In the genomic region with DNA sequence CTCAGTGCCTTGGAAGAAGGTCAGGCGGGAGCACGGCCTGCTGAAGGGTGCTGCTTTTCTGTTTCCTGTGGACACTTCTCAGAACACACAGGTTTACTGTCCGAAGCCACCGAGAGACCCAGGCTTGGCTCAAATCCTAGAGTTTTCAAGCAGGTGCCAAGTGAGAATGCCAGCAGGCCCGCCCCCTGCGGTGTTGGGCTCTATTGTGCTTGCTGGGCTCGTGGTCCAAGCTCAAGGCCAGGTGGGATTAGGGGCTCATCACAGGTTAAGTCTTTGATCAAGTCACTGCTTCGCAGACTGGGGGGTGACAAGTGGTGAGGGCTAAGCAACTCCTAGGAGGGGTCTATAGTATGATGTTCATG, we compare ENCODE assay signal across 10 mouse cellular contexts. TPM values are rescaled to one million over a fixed set of nuclear protein-coding genes. Genes with fewer than 3 reads are reported as not detected.
DNase-seq lines count a peak whose midpoint lies in the region; ATAC-seq and TF ChIP-seq lines count a peak whose summit lies in the region.
"Had no signal": no experiment of that assay in that cellular context is flagged by ENCODE, and none has a peak within 500 bp of the region (broad histone marks: within the 10 kb centered on the region; RNA-seq: fewer than 3 reads in every experiment).

No protein-coding gene starts in this region.

- peaks cover 3% of the 10 kb centered on the region; the same call in 1 of the 2 replicates for H3K4me1 ChIP-seq in cerebellum, adult 2 months (ENCODE audit: control insufficient read depth, insufficient read depth, low read length)
- H3K4me1 ChIP-seq in liver, embryonic 11.5 days (replicated peaks; ENCODE audit: control insufficient read depth, insufficient read depth, low read length), result no peaks in the 10 kb centered on the region
- H3K4me1 ChIP-seq in hindbrain, embryonic 15.5 days (replicated peaks), result peaks cover 20% of the 10 kb centered on the region
- H3K4me1 ChIP-seq in neural tube, embryonic 14.5 days (ENCODE audit: control insufficient read depth, insufficient read depth, low read length), result peaks cover 10% of the 10 kb centered on the region; the same call in 1 of the 2 replicates

- TF ChIP-seq CTCF in cerebellum, adult 2 months (IDR thresholded peaks at IDR 0.05; ENCODE audit: borderline replicate concordance, insufficient read depth, low read depth, low read length), result no peak

- H3K4me2 ChIP-seq in liver, embryonic 11.5 days, result peak overlapping the region; percentile 64
- H3K4me2 ChIP-seq in hindbrain, embryonic 15.5 days, result peak overlapping the region; percentile 67
- H3K4me2 ChIP-seq in neural tube, embryonic 14.5 days (ENCODE audit: low read depth, low read length), result peak overlapping the region; percentile 67

- no peak for ATAC-seq in liver, embryonic 11.5 days (replicated peaks; ENCODE audit: low FRiP score)
- no peak for ATAC-seq in hindbrain, embryonic 15.5 days (ENCODE audit: low FRiP score, low read depth)
- ATAC-seq in neural tube, embryonic 14.5 days (ENCODE audit: low read depth), result no peak

- no peaks in the 10 kb centered on the region; the same call in 1 of the 2 replicates for H3K27me3 ChIP-seq in cerebellum, adult 2 months (ENCODE audit: control insufficient read depth, insufficient read depth, low read length)
- H3K27me3 ChIP-seq in liver, embryonic 11.5 days (replicated peaks; ENCODE audit: control insufficient read depth, insufficient read depth, low read length), result peaks cover 68% of the 10 kb centered on the region
- H3K27me3 ChIP-seq in hindbrain, embryonic 15.5 days, result peaks cover 61% of the 10 kb centered on the region
- H3K27me3 ChIP-seq in neural tube, embryonic 14.5 days (ENCODE audit: control insufficient read depth, insufficient read depth, low read length), result peaks cover 30% of the 10 kb centered on the region

- H3K27ac ChIP-seq in cerebellum, adult 2 months (ENCODE audit: insufficient read depth, low read length), result no peak overlapping the region
- H3K27ac ChIP-seq in liver, embryonic 11.5 days (ENCODE audit: low read depth, low read length), result no peak overlapping the region
- H3K27ac ChIP-seq in hindbrain, embryonic 15.5 days (replicated peaks), result no peak overlapping the region
- no peak overlapping the region for H3K27ac ChIP-seq in neural tube, embryonic 14.5 days (ENCODE audit: low read depth, low read length)

- H3K36me3 ChIP-seq in liver, embryonic 11.5 days (ENCODE audit: control insufficient read depth, insufficient read depth, low read length), result no peaks in the 10 kb centered on the region
- no peaks in the 10 kb centered on the region for H3K36me3 ChIP-seq in hindbrain, embryonic 15.5 days
- H3K36me3 ChIP-seq in neural tube, embryonic 14.5 days (ENCODE audit: control insufficient read depth, insufficient read depth, low read length), result no peaks in the 10 kb centered on the region

- no peaks in the 10 kb centered on the region for H3K9me3 ChIP-seq in liver, embryonic 11.5 days (ENCODE audit: control insufficient read depth, low read length)
- H3K9me3 ChIP-seq in hindbrain, embryonic 15.5 days, result no peaks in the 10 kb centered on the region
- no peaks in the 10 kb centered on the region for H3K9me3 ChIP-seq in neural tube, embryonic 14.5 days (ENCODE audit: control insufficient read depth, low read length)

- no peak for TF ChIP-seq POLR2A in cerebellum, adult 2 months (IDR thresholded peaks at IDR 0.05; ENCODE audit: borderline replicate concordance, insufficient read depth, low read length)

- DNase-seq in cerebellum, adult 2 months, result no peak
- DNase-seq in cerebellum, adult 9-10 months, result no peak
- no peak for DNase-seq in liver, embryonic 11.5 days (ENCODE audit: low spot score)
- no peak for DNase-seq in liver
- no peak for DNase-seq in frontal cortex, postnatal 25 days (ENCODE audit: low spot score in 2 of 2)
- DNase-seq in layer of hippocampus, postnatal 36 days, result no peak
- DNase-seq: thymus, postnatal 36 days had no signal

- H3K9ac ChIP-seq in liver, embryonic 11.5 days (ENCODE audit: low read depth, low read length), result no peak overlapping the region
- H3K9ac ChIP-seq in hindbrain, embryonic 15.5 days, result peak overlapping the region; percentile 41; the same call in 1 of the 2 replicates
- H3K9ac ChIP-seq in neural tube, embryonic 14.5 days (replicated peaks; ENCODE audit: low read depth, low read length), result peak overlapping the region; percentile 47

- peak overlapping the region; percentile 15 for H3K4me3 ChIP-seq in cerebellum, adult 2 months (replicated peaks; ENCODE audit: insufficient read depth, low read depth, low read length)
- peak overlapping the region; percentile 41; the same call in 1 of the 2 replicates for H3K4me3 ChIP-seq in liver, embryonic 11.5 days (ENCODE audit: low read depth, low read length)
- H3K4me3 ChIP-seq in hindbrain, embryonic 15.5 days, result peak overlapping the region; percentile 40
- H3K4me3 ChIP-seq in neural tube, embryonic 14.5 days (ENCODE audit: low read depth, low read length), result peak overlapping the region; percentile 31

- WGBS in cerebellum, adult 2 months, result 13% methylated on average over 8 of the region's 8 CpGs
- WGBS in liver, embryonic 11.5 days, result 11% methylated on average over 8 of the region's 8 CpGs
- WGBS in hindbrain, embryonic 15.5 days, result 7% methylated on average over 8 of the region's 8 CpGs
- WGBS in neural tube, embryonic 14.5 days, result 5% methylated on average over 8 of the region's 8 CpGs

RNA-seq across cellular contexts. Expression of a gene that starts 0.3 kb away (rescaled TPM):
- polyA plus RNA-seq in cerebellum, adult 2 months (2012; rRNA removed), result 65.0 and 78.2 TPM in 2 replicates
- polyA plus RNA-seq in liver, embryonic 11.5 days (2014; fragmentation: Nextera tagmentation; extraction: Ambion mirVana), result 3.0 and 5.9 TPM in 2 replicates
- polyA plus RNA-seq in hindbrain, embryonic 15.5 days (2015; fragmentation: Nextera tagmentation; extraction: Ambion mirVana), result 6.2 and 19.7 TPM in 2 replicates
- 1.6 and 2.5 TPM in 2 replicates for polyA plus RNA-seq in neural tube, embryonic 14.5 days (2014; fragmentation: Nextera tagmentation; extraction: Ambion mirVana)
- 100 to 1,000 TPM; 121 to 127 TPM for total RNA-seq in layer of hippocampus, postnatal 36 days (2021)

RNA-seq across cellular contexts. Expression of a gene that starts 44.7 kb away (rescaled TPM):
- polyA plus RNA-seq in cerebellum, adult 2 months (2012; rRNA removed), result not detected in 2 replicates
- polyA plus RNA-seq in liver, embryonic 11.5 days (2014; fragmentation: Nextera tagmentation; extraction: Ambion mirVana), result not detected in 2 replicates
- 1.5 and 16.1 TPM in 2 replicates for polyA plus RNA-seq in hindbrain, embryonic 15.5 days (2015; fragmentation: Nextera tagmentation; extraction: Ambion mirVana)
- 0.15 and 0.16 TPM in 2 replicates for polyA plus RNA-seq in neural tube, embryonic 14.5 days (2014; fragmentation: Nextera tagmentation; extraction: Ambion mirVana)
- total RNA-seq in layer of hippocampus, postnatal 36 days (2021), result under 1 TPM; 0.23 to 0.27 TPM
- total RNA-seq: heart, postnatal 10 days had no signal
